Mouse (Mus musculus): ENCODE measurements around the gene Flii. TPM values are rescaled to one million over a fixed set of nuclear protein-coding genes. Genes with fewer than 3 reads are reported as not detected.

Gene Flii
- total and polyA plus RNA-seq, 3 experiments, result 55.1 to 162 (median 139) TPM

GRCm38 (mm10) chr11:60706076-60706475 is 21.0 kb downstream of the Flii start:
- no peaks in the 10 kb centered on the region for H3K9me3 ChIP-seq (replicated peaks)
- TF ChIP-seq CTCF (IDR thresholded peaks at IDR 0.05; ENCODE audit: low read depth, low read length), result no peak
- no peak for TF ChIP-seq GATA1 (IDR thresholded peaks at IDR 0.05; ENCODE audit: borderline replicate concordance, low read length)
- no peak for TF ChIP-seq POLR2AphosphoS5 (IDR thresholded peaks at IDR 0.05; ENCODE audit: insufficient replicate concordance, low read depth, low read length)
- TF ChIP-seq GATA2 (IDR thresholded peaks at IDR 0.05; ENCODE audit: borderline replicate concordance, low read depth, low read length), result no peak
- TF ChIP-seq TAL1 (conservative IDR thresholded peaks at IDR 0.05; ENCODE audit: low read depth, low read length), result no peak
- peaks cover 95% of the 10 kb centered on the region for H3K36me3 ChIP-seq (replicated peaks)
- peaks cover 34% of the 10 kb centered on the region for H3K4me1 ChIP-seq (ENCODE audit: insufficient read depth, low read depth, low read length)
- ATAC-seq (ENCODE audit: extremely low read depth, insufficient number of reproducible peaks, low FRiP score, poor library complexity, severe bottlenecking) (no peak), DNase-seq (ENCODE audit: low spot score) (no peak)
- H3K4me3 ChIP-seq (ENCODE audit: low read depth, low read length), result no peak overlapping the region
- no peaks in the 10 kb centered on the region for H3K27me3 ChIP-seq (ENCODE audit: insufficient read depth, low read length)

GRCm38 (mm10) chr11:60705255-60705654 is 21.8 kb downstream of the Flii start:
- Histone ChIP-seq H3K9me3 (replicated peaks) (no peaks in the 10 kb centered on the region), H3K4me1 (ENCODE audit: insufficient read depth, low read depth, low read length) (peaks cover 42% of the 10 kb centered on the region), H3K27me3 (ENCODE audit: insufficient read depth, low read length) (no peaks in the 10 kb centered on the region), H3K4me3 (ENCODE audit: low read depth, low read length) (no peak overlapping the region), H3K36me3 (replicated peaks) (peaks cover 86% of the 10 kb centered on the region)
- no peak for DNase-seq (ENCODE audit: low spot score)
- TF ChIP-seq GATA1 (IDR thresholded peaks at IDR 0.05; ENCODE audit: borderline replicate concordance, low read length), result no peak
- TF ChIP-seq CTCF (IDR thresholded peaks at IDR 0.05; ENCODE audit: low read depth, low read length), result no peak
- no peak for TF ChIP-seq GATA2 (IDR thresholded peaks at IDR 0.05; ENCODE audit: borderline replicate concordance, low read depth, low read length)
- TF ChIP-seq POLR2AphosphoS5 (IDR thresholded peaks at IDR 0.05; ENCODE audit: insufficient replicate concordance, low read depth, low read length), result no peak
- TF ChIP-seq TAL1 (conservative IDR thresholded peaks at IDR 0.05; ENCODE audit: low read depth, low read length), result no peak
- ATAC-seq (ENCODE audit: extremely low read depth, insufficient number of reproducible peaks, low FRiP score, poor library complexity, severe bottlenecking), result no peak

GRCm38 (mm10) chr11:60704023-60704880 is 22.8 kb downstream of the Flii start:
- no peak for ATAC-seq (ENCODE audit: extremely low read depth, insufficient number of reproducible peaks, low FRiP score, poor library complexity, severe bottlenecking)
- DNase-seq (ENCODE audit: low spot score), result no peak
- TF ChIP-seq GATA2 (IDR thresholded peaks at IDR 0.05; ENCODE audit: borderline replicate concordance, low read depth, low read length) (no peak), GATA1 (IDR thresholded peaks at IDR 0.05; ENCODE audit: borderline replicate concordance, low read length) (no peak), TAL1 (conservative IDR thresholded peaks at IDR 0.05; ENCODE audit: low read depth, low read length) (no peak), CTCF (IDR thresholded peaks at IDR 0.05; ENCODE audit: low read depth, low read length) (no peak), POLR2AphosphoS5 (IDR thresholded peaks at IDR 0.05; ENCODE audit: insufficient replicate concordance, low read depth, low read length) (no peak)
- Histone ChIP-seq H3K4me3 (ENCODE audit: low read depth, low read length) (no peak overlapping the region), H3K4me1 (ENCODE audit: insufficient read depth, low read depth, low read length) (peaks cover 45% of the 10 kb centered on the region), H3K36me3 (replicated peaks) (peaks cover 76% of the 10 kb centered on the region), H3K9me3 (replicated peaks) (no peaks in the 10 kb centered on the region), H3K27me3 (ENCODE audit: insufficient read depth, low read length) (no peaks in the 10 kb centered on the region)

- peaks cover 52% of the 10 kb centered on the region for H3K4me1 ChIP-seq (ENCODE audit: insufficient read depth, low read depth, low read length)
- DNase-seq (ENCODE audit: low spot score) (no peak), ATAC-seq (ENCODE audit: extremely low read depth, insufficient number of reproducible peaks, low FRiP score, poor library complexity, severe bottlenecking) (no peak)
- TF ChIP-seq GATA1 (IDR thresholded peaks at IDR 0.05; ENCODE audit: borderline replicate concordance, low read length), result no peak
- TF ChIP-seq CTCF (IDR thresholded peaks at IDR 0.05; ENCODE audit: low read depth, low read length), result peak; percentile 66
- H3K27me3 ChIP-seq (ENCODE audit: insufficient read depth, low read length), result no peaks in the 10 kb centered on the region
- H3K9me3 ChIP-seq (replicated peaks), result no peaks in the 10 kb centered on the region
- H3K36me3 ChIP-seq (replicated peaks), result peaks cover 65% of the 10 kb centered on the region
- H3K4me3 ChIP-seq (ENCODE audit: low read depth, low read length), result no peak overlapping the region
Measured at GRCm38 (mm10) chr11:60703131-60703530, 23.9 kb downstream of the Flii start.

- H3K36me3 ChIP-seq (replicated peaks), result peaks cover 50% of the 10 kb centered on the region
- H3K4me1 ChIP-seq (ENCODE audit: insufficient read depth, low read depth, low read length), result peaks cover 48% of the 10 kb centered on the region
- no peaks in the 10 kb centered on the region for H3K9me3 ChIP-seq (replicated peaks)
- no peak overlapping the region for H3K4me3 ChIP-seq (ENCODE audit: low read depth, low read length)
- DNase-seq (ENCODE audit: low spot score), result no peak
- H3K27me3 ChIP-seq (ENCODE audit: insufficient read depth, low read length), result no peaks in the 10 kb centered on the region
- no peak for ATAC-seq (ENCODE audit: extremely low read depth, insufficient number of reproducible peaks, low FRiP score, poor library complexity, severe bottlenecking)
- no peak for TF ChIP-seq GATA2 (IDR thresholded peaks at IDR 0.05; ENCODE audit: borderline replicate concordance, low read depth, low read length)
- no peak for TF ChIP-seq CTCF (IDR thresholded peaks at IDR 0.05; ENCODE audit: low read depth, low read length)
- no peak for TF ChIP-seq TAL1 (conservative IDR thresholded peaks at IDR 0.05; ENCODE audit: low read depth, low read length)
- no peak for TF ChIP-seq POLR2AphosphoS5 (IDR thresholded peaks at IDR 0.05; ENCODE audit: insufficient replicate concordance, low read depth, low read length)
- no peak for TF ChIP-seq GATA1 (IDR thresholded peaks at IDR 0.05; ENCODE audit: borderline replicate concordance, low read length)
Measured at GRCm38 (mm10) chr11:60701611-60702010, 25.5 kb downstream of the Flii start.

GRCm38 (mm10) chr11:60700320-60701185 is 26.5 kb downstream of the Flii start:
- ATAC-seq (ENCODE audit: extremely low read depth, insufficient number of reproducible peaks, low FRiP score, poor library complexity, severe bottlenecking), result no peak
- no peak for DNase-seq (ENCODE audit: low spot score)
- H3K36me3 ChIP-seq (replicated peaks), result peaks cover 39% of the 10 kb centered on the region
- peaks cover 48% of the 10 kb centered on the region for H3K4me1 ChIP-seq (ENCODE audit: insufficient read depth, low read depth, low read length)
- H3K4me3 ChIP-seq (ENCODE audit: low read depth, low read length), result peak overlapping the region; percentile 87
- no peaks in the 10 kb centered on the region for H3K27me3 ChIP-seq (ENCODE audit: insufficient read depth, low read length)
- H3K9me3 ChIP-seq (replicated peaks), result no peaks in the 10 kb centered on the region
- no peak for TF ChIP-seq TAL1 (conservative IDR thresholded peaks at IDR 0.05; ENCODE audit: low read depth, low read length)
- TF ChIP-seq CTCF (IDR thresholded peaks at IDR 0.05; ENCODE audit: low read depth, low read length), result no peak
- TF ChIP-seq GATA2 (IDR thresholded peaks at IDR 0.05; ENCODE audit: borderline replicate concordance, low read depth, low read length), result no peak
- no peak for TF ChIP-seq POLR2AphosphoS5 (IDR thresholded peaks at IDR 0.05; ENCODE audit: insufficient replicate concordance, low read depth, low read length)
- no peak for TF ChIP-seq GATA1 (IDR thresholded peaks at IDR 0.05; ENCODE audit: borderline replicate concordance, low read length)

Data from G1E (cell line).